Mouse (Mus musculus): ENCODE measurements around the gene Sycp2. TPM values are rescaled to one million over a fixed set of nuclear protein-coding genes. Genes with fewer than 3 reads are reported as not detected.
A peak's percentile ranks its signal among the peaks of the same experiment; 100 is the strongest.

Sycp2 gene
- polyA plus RNA-seq (2015; fragmentation: Nextera tagmentation; extraction: Ambion mirVana) = 0.12 and 0.20 TPM in 2 replicates

DNA sequence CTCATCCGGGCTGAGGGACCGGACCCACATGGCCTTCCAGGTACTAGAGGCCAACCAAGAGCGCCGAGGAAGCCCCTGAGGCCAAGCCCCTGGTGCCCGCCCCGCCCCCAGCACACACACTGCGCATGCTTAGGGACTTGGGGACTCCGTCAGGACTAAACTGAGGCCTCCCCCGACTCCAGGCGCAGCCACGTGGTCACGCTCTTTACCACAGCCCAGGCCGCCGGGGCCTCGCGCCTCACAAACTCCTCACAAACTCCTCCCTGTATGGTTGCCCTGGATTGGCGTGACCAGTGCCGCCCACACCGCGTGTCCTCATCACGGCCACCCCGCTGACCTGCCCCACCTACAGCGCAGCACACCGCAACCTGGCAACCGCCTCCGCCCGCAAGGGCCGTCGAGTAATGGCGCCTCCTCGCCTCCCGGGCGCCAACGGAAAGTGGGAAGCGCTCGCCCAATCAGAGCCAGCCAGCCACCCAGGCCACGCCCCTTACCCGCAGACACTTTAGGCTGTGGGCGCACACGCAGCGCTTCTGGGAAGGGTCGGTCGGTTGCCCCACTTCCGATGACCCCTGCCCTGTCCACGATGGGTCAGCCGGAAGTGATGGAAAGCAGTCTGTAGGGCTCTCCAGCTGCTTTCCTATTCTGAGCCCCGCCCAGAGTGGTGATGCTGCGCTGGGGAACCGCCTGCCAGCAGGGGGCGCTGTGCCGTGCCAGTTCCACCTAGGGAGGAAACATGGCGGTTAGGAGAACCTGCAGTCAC is at the start of gene Sycp2:
Gene Sycp2, minus strand, starts transcription at position 633 of the 763 bp plus-strand sequence.
- H3K36me3 ChIP-seq (ENCODE audit: control insufficient read depth, insufficient read depth) = no peaks in the 10 kb centered on the region
- H3K27me3 ChIP-seq (ENCODE audit: control insufficient read depth, insufficient read depth, low read length) = no peaks in the 10 kb centered on the region
- no peak within 1 kb of the TSS for H3K4me3 ChIP-seq (ENCODE audit: low read length)
- H3K9ac ChIP-seq (ENCODE audit: low read length) = no peak within 1 kb of the TSS
- no peaks in the 10 kb centered on the region; the same call in 1 of the 2 replicates for H3K9me3 ChIP-seq (replicated peaks; ENCODE audit: control insufficient read depth, low read length)
- 80% methylated on average over 52 of the region's 52 CpGs for WGBS
- peaks cover 10% of the 10 kb centered on the region for H3K4me1 ChIP-seq (ENCODE audit: control insufficient read depth, insufficient read depth, low read length)
- no peak within 1 kb of the TSS for H3K27ac ChIP-seq (ENCODE audit: low read length)
- ATAC-seq (replicated peaks; ENCODE audit: extremely low read depth, insufficient read depth, low FRiP score) = peak; percentile 28
- no peak within 1 kb of the TSS for H3K4me2 ChIP-seq (ENCODE audit: low read depth, low read length)

DNA sequence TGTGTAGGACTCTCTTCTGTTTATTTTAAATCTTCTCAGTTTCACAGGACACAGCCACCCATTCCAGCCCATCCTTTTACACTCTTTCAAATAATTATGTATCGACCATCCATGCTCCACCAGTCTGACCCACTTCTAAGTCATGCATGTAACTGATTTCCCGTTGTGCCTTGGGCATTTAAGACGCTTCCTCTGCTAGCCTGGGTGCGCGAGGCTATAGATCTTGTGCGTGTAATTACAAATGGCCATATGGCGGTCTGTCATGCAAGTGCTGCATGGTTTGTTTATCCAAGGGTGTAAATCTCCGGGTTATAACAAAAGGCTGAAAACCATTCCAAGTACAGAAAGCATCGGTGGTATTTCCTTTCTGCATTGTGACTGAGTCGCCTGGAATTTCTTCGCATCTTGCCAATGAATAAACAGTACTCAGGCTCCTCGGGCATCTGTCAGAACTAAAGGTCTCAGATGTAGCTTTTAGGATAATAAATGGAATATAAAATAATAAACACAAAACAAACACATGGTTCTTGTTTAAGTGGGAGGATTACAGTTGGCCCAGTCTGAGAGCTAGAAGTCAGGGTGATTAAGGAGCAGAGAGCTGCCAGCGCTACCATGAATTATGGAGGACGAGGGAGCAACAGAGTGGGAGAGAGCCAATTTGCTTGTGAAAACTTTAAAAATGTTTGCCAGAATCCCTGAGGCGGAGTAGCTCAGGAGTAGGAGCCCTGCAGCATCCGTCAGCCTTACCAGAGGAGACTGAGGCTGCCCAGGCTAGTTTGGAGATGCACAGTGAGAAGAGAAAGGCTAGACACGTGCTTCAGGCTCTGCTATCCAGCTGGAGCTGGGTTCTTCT is 47.4 kb upstream of the Sycp2 start:
- H3K27ac ChIP-seq (ENCODE audit: low read length) = peak overlapping the region; percentile 42
- WGBS = 47% methylated on average over 17 of the region's 17 CpGs
- H3K4me2 ChIP-seq (ENCODE audit: low read depth, low read length) = no peak overlapping the region
- H3K4me3 ChIP-seq (ENCODE audit: low read length) = no peak overlapping the region
- H3K27me3 ChIP-seq (ENCODE audit: control insufficient read depth, insufficient read depth, low read length) = no peaks in the 10 kb centered on the region
- H3K9ac ChIP-seq (ENCODE audit: low read length) = no peak overlapping the region
- H3K36me3 ChIP-seq (ENCODE audit: control insufficient read depth, insufficient read depth) = no peaks in the 10 kb centered on the region
- ATAC-seq (replicated peaks; ENCODE audit: extremely low read depth, insufficient read depth, low FRiP score) = no peak; the same call in 1 of the 2 replicates
- no peaks in the 10 kb centered on the region for H3K4me1 ChIP-seq (ENCODE audit: control insufficient read depth, insufficient read depth, low read length)
- H3K9me3 ChIP-seq (replicated peaks; ENCODE audit: control insufficient read depth, low read length) = no peaks in the 10 kb centered on the region

DNA sequence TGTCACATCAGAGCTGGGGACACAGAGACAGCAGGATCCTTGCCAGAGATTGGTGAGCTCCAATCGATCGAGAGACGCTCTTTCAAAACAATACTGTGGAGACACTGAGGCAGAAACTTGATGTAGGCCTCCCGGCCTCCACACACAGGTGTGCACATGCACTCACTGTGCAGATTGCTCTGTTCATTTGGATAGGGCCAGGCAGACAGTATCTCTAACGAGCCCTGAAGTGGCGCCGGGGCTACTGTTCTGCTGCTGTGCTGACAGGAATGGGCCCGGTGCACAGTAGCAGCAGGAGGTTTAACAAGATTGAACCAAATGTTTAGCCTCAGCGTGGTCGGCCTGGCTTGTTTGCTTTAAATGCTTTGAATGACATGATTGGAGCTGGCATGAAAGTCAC is 43.5 kb upstream of the Sycp2 start:
- Histone ChIP-seq H3K9ac (ENCODE audit: low read length) (no peak overlapping the region), H3K27ac (ENCODE audit: low read length) (no peak overlapping the region), H3K4me1 (ENCODE audit: control insufficient read depth, insufficient read depth, low read length) (no peaks in the 10 kb centered on the region), H3K4me2 (ENCODE audit: low read depth, low read length) (no peak overlapping the region), H3K9me3 (replicated peaks; ENCODE audit: control insufficient read depth, low read length) (no peaks in the 10 kb centered on the region), H3K36me3 (ENCODE audit: control insufficient read depth, insufficient read depth) (no peaks in the 10 kb centered on the region), H3K27me3 (ENCODE audit: control insufficient read depth, insufficient read depth, low read length) (no peaks in the 10 kb centered on the region), H3K4me3 (ENCODE audit: low read length) (no peak overlapping the region)
- ATAC-seq (replicated peaks; ENCODE audit: extremely low read depth, insufficient read depth, low FRiP score) = no peak
- 62% methylated on average over 10 of the region's 10 CpGs for WGBS

DNA sequence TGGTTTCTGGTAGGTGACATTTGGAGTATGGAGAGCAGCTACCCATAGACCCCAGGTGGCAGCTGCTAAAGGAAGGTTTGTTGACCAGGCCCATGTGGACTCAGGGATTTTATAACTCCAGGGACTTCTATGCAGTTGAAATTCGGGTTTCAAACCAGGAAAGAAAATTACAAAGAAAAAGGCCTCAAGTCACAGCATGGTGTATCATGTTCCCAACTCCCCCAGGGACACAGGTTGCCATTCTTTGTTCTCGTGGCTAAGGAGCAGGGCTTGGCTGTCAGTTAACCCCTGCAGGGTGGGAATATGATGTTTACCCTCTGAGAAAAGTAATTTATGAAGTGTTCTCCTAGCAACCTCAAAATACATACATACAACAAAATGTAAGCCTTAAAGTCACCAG is 42.8 kb upstream of the Sycp2 start:
- Histone ChIP-seq H3K4me3 (ENCODE audit: low read length) (no peak overlapping the region), H3K4me1 (ENCODE audit: control insufficient read depth, insufficient read depth, low read length) (no peaks in the 10 kb centered on the region), H3K9ac (ENCODE audit: low read length) (no peak overlapping the region), H3K4me2 (ENCODE audit: low read depth, low read length) (no peak overlapping the region), H3K27ac (ENCODE audit: low read length) (no peak overlapping the region), H3K27me3 (ENCODE audit: control insufficient read depth, insufficient read depth, low read length) (no peaks in the 10 kb centered on the region), H3K9me3 (replicated peaks; ENCODE audit: control insufficient read depth, low read length) (no peaks in the 10 kb centered on the region), H3K36me3 (ENCODE audit: control insufficient read depth, insufficient read depth) (no peaks in the 10 kb centered on the region)
- 36% methylated on average over 2 of the region's 2 CpGs for WGBS
- no peak for ATAC-seq (replicated peaks; ENCODE audit: extremely low read depth, insufficient read depth, low FRiP score)

DNA sequence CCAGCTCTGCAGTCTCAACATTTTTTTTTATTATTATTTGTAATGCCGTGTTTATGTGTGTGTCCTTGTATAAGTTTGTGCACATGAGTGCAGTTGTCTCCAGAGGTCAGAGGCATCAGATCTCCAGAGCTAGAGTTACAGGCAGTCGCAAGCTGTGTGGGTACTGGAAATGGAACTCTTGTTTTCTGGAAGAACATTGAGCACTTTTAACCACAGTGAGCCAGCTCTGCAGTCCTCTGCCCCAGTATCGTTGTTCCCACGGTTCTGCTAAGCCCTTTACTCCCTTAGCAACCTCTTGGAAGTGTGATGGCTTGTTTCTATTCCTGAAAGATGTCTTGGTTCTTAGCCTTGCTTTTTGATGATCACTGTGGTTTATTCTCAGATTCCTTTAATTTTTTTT is 41.9 kb upstream of the Sycp2 start:
- no peak overlapping the region for H3K27ac ChIP-seq (ENCODE audit: low read length)
- H3K9me3 ChIP-seq (replicated peaks; ENCODE audit: control insufficient read depth, low read length) = no peaks in the 10 kb centered on the region
- H3K36me3 ChIP-seq (ENCODE audit: control insufficient read depth, insufficient read depth) = no peaks in the 10 kb centered on the region
- WGBS = 79% methylated on average over 4 of the region's 4 CpGs
- ATAC-seq (replicated peaks; ENCODE audit: extremely low read depth, insufficient read depth, low FRiP score) = no peak
- no peak overlapping the region for H3K4me3 ChIP-seq (ENCODE audit: low read length)
- H3K27me3 ChIP-seq (ENCODE audit: control insufficient read depth, insufficient read depth, low read length) = no peaks in the 10 kb centered on the region
- no peak overlapping the region for H3K4me2 ChIP-seq (ENCODE audit: low read depth, low read length)
- no peak overlapping the region for H3K9ac ChIP-seq (ENCODE audit: low read length)
- no peaks in the 10 kb centered on the region for H3K4me1 ChIP-seq (ENCODE audit: control insufficient read depth, insufficient read depth, low read length)

DNA sequence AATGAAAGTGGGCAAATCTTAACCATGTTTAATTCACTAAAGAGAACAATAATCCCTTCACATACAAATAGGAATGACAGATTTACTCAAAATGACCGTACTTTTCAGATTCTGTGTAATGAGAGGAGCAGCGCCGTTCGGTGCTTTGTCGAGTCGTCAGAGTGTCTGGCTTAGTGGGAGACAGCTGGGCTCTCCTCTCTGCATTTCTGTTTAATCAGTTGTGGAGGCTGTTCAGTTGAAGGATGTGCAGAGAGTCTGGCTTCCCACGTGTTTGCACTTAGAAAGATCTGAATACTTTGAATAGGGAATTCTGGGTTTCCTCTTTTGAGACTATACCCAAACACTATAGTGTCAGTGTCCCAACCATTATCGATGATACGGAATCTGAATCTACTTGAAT is 29.8 kb upstream of the Sycp2 start:
- no peaks in the 10 kb centered on the region for H3K36me3 ChIP-seq (ENCODE audit: control insufficient read depth, insufficient read depth)
- no peaks in the 10 kb centered on the region for H3K27me3 ChIP-seq (ENCODE audit: control insufficient read depth, insufficient read depth, low read length)
- H3K9ac ChIP-seq (ENCODE audit: low read length) = no peak overlapping the region
- H3K4me3 ChIP-seq (ENCODE audit: low read length) = no peak overlapping the region
- H3K27ac ChIP-seq (ENCODE audit: low read length) = no peak overlapping the region
- no peak overlapping the region for H3K4me2 ChIP-seq (ENCODE audit: low read depth, low read length)
- no peaks in the 10 kb centered on the region for H3K9me3 ChIP-seq (replicated peaks; ENCODE audit: control insufficient read depth, low read length)
- WGBS = 59% methylated on average over 9 of the region's 9 CpGs
- no peaks in the 10 kb centered on the region for H3K4me1 ChIP-seq (ENCODE audit: control insufficient read depth, insufficient read depth, low read length)
- no peak for ATAC-seq (replicated peaks; ENCODE audit: extremely low read depth, insufficient read depth, low FRiP score)

DNA sequence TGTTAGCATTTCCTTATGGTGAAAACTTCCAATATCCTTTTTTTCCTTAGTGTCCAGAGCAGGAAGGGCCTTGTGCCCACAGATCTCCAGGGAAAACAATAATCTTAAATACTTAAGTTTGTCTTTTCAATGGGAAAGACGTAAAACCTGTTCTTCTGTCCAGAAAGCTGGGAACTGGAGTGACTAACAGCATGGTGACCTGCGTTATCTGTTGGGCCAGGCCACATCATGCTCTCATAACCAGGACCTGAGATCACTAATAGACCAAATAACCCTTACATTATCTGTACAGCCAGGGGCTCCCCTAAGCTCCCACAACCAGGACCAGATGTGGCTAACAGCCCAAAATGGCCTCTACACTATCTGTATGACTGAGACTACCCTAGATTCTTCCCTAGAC is 26.4 kb upstream of the Sycp2 start:
- Histone ChIP-seq H3K27ac (ENCODE audit: low read length) (no peak overlapping the region), H3K27me3 (ENCODE audit: control insufficient read depth, insufficient read depth, low read length) (0 out of 2 replicates have a peak, but pooled peaks cover 2% of the 10 kb centered on the region), H3K4me1 (ENCODE audit: control insufficient read depth, insufficient read depth, low read length) (no peaks in the 10 kb centered on the region), H3K4me3 (ENCODE audit: low read length) (no peak overlapping the region), H3K9me3 (replicated peaks; ENCODE audit: control insufficient read depth, low read length) (no peaks in the 10 kb centered on the region), H3K36me3 (ENCODE audit: control insufficient read depth, insufficient read depth) (no peaks in the 10 kb centered on the region), H3K4me2 (ENCODE audit: low read depth, low read length) (no peak overlapping the region), H3K9ac (ENCODE audit: low read length) (no peak overlapping the region)
- WGBS = 73% methylated on average over 2 of the region's 2 CpGs
- ATAC-seq (replicated peaks; ENCODE audit: extremely low read depth, insufficient read depth, low FRiP score) = no peak

DNA sequence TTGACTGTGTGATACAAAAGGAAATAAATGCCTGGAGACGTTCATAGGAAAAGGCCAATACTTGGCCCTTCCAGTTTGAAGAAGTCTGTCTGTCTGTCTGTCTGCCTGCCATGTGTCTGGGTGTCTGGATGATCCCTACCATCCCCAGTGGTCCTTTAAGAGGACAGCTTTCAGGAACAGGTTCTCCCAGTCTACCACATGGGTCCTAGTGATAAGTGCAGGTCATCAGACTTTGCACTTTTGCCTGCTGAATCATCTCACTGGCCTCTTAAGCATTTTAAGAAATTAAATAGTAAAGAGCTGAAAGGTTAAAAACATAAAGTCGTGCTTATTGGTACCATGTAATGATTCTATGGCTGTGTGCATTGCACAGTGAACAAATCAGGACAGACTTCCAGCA is 26.0 kb upstream of the Sycp2 start:
- Histone ChIP-seq H3K9me3 (replicated peaks; ENCODE audit: control insufficient read depth, low read length) (no peaks in the 10 kb centered on the region), H3K27ac (ENCODE audit: low read length) (no peak overlapping the region), H3K27me3 (ENCODE audit: control insufficient read depth, insufficient read depth, low read length) (0 out of 2 replicates have a peak, but pooled peaks cover 2% of the 10 kb centered on the region), H3K9ac (ENCODE audit: low read length) (no peak overlapping the region), H3K36me3 (ENCODE audit: control insufficient read depth, insufficient read depth) (no peaks in the 10 kb centered on the region), H3K4me2 (ENCODE audit: low read depth, low read length) (no peak overlapping the region), H3K4me3 (ENCODE audit: low read length) (no peak overlapping the region), H3K4me1 (ENCODE audit: control insufficient read depth, insufficient read depth, low read length) (no peaks in the 10 kb centered on the region)
- ATAC-seq (replicated peaks; ENCODE audit: extremely low read depth, insufficient read depth, low FRiP score) = no peak
- 69% methylated on average over 2 of the region's 2 CpGs for WGBS

DNA sequence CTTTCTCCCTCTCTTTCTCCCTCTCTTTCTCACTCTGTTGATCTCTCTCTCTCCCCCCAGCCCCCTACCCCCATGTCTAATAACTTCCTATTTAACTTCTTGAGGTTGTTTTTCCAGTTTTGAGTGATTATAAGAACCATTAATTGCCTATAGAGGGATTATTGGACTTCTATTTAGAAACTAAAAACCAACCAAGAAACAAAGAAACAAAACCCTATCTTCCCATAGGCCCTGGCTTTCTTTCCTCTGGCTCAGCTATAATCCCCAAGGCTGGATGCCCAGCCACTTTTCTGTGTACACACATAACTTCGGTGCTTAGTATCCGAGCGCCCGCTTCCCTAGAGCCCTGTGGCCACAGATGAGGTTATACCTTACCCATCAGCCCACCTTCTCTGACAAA is 22.7 kb upstream of the Sycp2 start, which contains the start of gene Cdh26:
Gene Cdh26, plus strand, starts transcription at position 301 of the 400 bp plus-strand sequence.
- no peak for ATAC-seq (replicated peaks; ENCODE audit: extremely low read depth, insufficient read depth, low FRiP score)
- no peak within 1 kb of the TSS for H3K4me3 ChIP-seq (ENCODE audit: low read length)
- H3K9me3 ChIP-seq (replicated peaks; ENCODE audit: control insufficient read depth, low read length) = no peaks in the 10 kb centered on the region
- H3K27me3 ChIP-seq (ENCODE audit: control insufficient read depth, insufficient read depth, low read length) = 0 out of 2 replicates have a peak, but pooled peaks cover 2% of the 10 kb centered on the region
- H3K27ac ChIP-seq (ENCODE audit: low read length) = no peak within 1 kb of the TSS
- 93% methylated on average over 4 of the region's 4 CpGs for WGBS
- H3K4me2 ChIP-seq (ENCODE audit: low read depth, low read length) = no peak within 1 kb of the TSS
- H3K36me3 ChIP-seq (ENCODE audit: control insufficient read depth, insufficient read depth) = no peaks in the 10 kb centered on the region
- no peak within 1 kb of the TSS for H3K9ac ChIP-seq (ENCODE audit: low read length)
- H3K4me1 ChIP-seq (ENCODE audit: control insufficient read depth, insufficient read depth, low read length) = no peaks in the 10 kb centered on the region

All from heart, embryonic 16.5 days (tissue).